ENCODE assay signal across 8 mouse cellular contexts in genomic region chr15:79804352-79805071, GRCm38 (mm10). TPM values are rescaled to one million over a fixed set of nuclear protein-coding genes. Genes with fewer than 3 reads are reported as not detected.
DNase-seq lines count a peak whose midpoint lies in the region; ATAC-seq and TF ChIP-seq lines count a peak whose summit lies in the region.

Gene Nptxr, minus strand, starts transcription at chr15:79804766.

- 0 out of 2 replicates have a peak, but pooled peaks have one; percentile 2 for TF ChIP-seq CTCF in bone marrow, adult 2 months (IDR thresholded peaks at IDR 0.05; ENCODE audit: control insufficient read depth, insufficient read depth, low read length)

- ATAC-seq in forebrain, embryonic 12.5 days (ENCODE audit: low FRiP score), result peak; percentile 83
- peak; percentile 84 for ATAC-seq in hindbrain, embryonic 11.5 days (ENCODE audit: low FRiP score)
- peak; percentile 80 for ATAC-seq in stomach, embryonic 14.5 days (ENCODE audit: insufficient number of reproducible peaks, insufficient read depth, low FRiP score, low read depth)

- under 1% methylated on average over 88 of the region's 91 CpGs for WGBS in bone marrow, adult 2 months
- under 1% methylated on average over 61 of the region's 91 CpGs for WGBS in forebrain, embryonic 12.5 days
- WGBS in hindbrain, embryonic 11.5 days, result under 1% methylated on average over 68 of the region's 91 CpGs
- WGBS in midbrain, embryonic 10.5 days, result 1% methylated on average over 74 of the region's 91 CpGs
- under 1% methylated on average over 69 of the region's 91 CpGs for WGBS in stomach, embryonic 14.5 days

- H3K4me2 ChIP-seq in forebrain, embryonic 12.5 days, result peak within 1 kb of the TSS; percentile 92
- peak within 1 kb of the TSS; percentile 91 for H3K4me2 ChIP-seq in hindbrain, embryonic 11.5 days (replicated peaks; ENCODE audit: low read depth, low read length)
- peak within 1 kb of the TSS; percentile 71 for H3K4me2 ChIP-seq in stomach, embryonic 14.5 days (replicated peaks; ENCODE audit: low read depth, low read length)

- peaks cover 73% of the 10 kb centered on the region for H3K27me3 ChIP-seq in forebrain, embryonic 12.5 days
- H3K27me3 ChIP-seq in hindbrain, embryonic 11.5 days (ENCODE audit: control insufficient read depth, insufficient read depth, low read length), result peaks cover 46% of the 10 kb centered on the region
- peaks cover 90% of the 10 kb centered on the region for H3K27me3 ChIP-seq in midbrain, embryonic 10.5 days (ENCODE audit: low read depth, poor library complexity, severe bottlenecking)
- H3K27me3 ChIP-seq in stomach, embryonic 14.5 days (ENCODE audit: control insufficient read depth, insufficient read depth, low read length), result peaks cover 27% of the 10 kb centered on the region

- no peaks in the 10 kb centered on the region for H3K4me1 ChIP-seq in bone marrow, adult 2 months (ENCODE audit: control insufficient read depth, insufficient read depth, low read length)
- peaks cover 20% of the 10 kb centered on the region for H3K4me1 ChIP-seq in forebrain, embryonic 12.5 days
- peaks cover 2% of the 10 kb centered on the region; the same call in 1 of the 2 replicates for H3K4me1 ChIP-seq in hindbrain, embryonic 11.5 days (replicated peaks; ENCODE audit: control insufficient read depth, insufficient read depth, low read length)
- peaks cover 22% of the 10 kb centered on the region for H3K4me1 ChIP-seq in midbrain, embryonic 10.5 days
- H3K4me1 ChIP-seq in stomach, embryonic 14.5 days (ENCODE audit: control insufficient read depth, insufficient read depth, low read length), result peaks cover 4% of the 10 kb centered on the region; the same call in 1 of the 2 replicates

- no peak for TF ChIP-seq POLR2A in bone marrow, adult 2 months (IDR thresholded peaks at IDR 0.05; ENCODE audit: borderline replicate concordance, control insufficient read depth, low read depth, low read length)

- DNase-seq in adrenal gland, adult (ENCODE audit: inconsistent age in 2 of 2, low spot score in 1 of 2), result peak; percentile 69 to 88
- DNase-seq in adrenal gland, adult 8-10 months, result no peak
- peak; percentile 75 for DNase-seq in hindbrain, embryonic 11.5 days (ENCODE audit: low spot score)
- DNase-seq in left cerebral cortex, postnatal 14 days (ENCODE audit: low spot score in 2 of 2), result peak in 1 of 2 experiments; percentile 76
- peak; percentile 72 for DNase-seq in midbrain, embryonic 10.5 days (ENCODE audit: low spot score)

- no peaks in the 10 kb centered on the region for H3K9me3 ChIP-seq in forebrain, embryonic 12.5 days
- H3K9me3 ChIP-seq in hindbrain, embryonic 11.5 days (ENCODE audit: control insufficient read depth, low read length), result no peaks in the 10 kb centered on the region
- H3K9me3 ChIP-seq in midbrain, embryonic 10.5 days (replicated peaks), result no peaks in the 10 kb centered on the region
- no peaks in the 10 kb centered on the region for H3K9me3 ChIP-seq in stomach, embryonic 14.5 days (ENCODE audit: control insufficient read depth, low read depth, low read length)

- H3K27ac ChIP-seq in bone marrow, adult 2 months (ENCODE audit: control insufficient read depth, insufficient read depth, low read depth, low read length, poor library complexity), result no peak within 1 kb of the TSS; the same call in 1 of the 2 replicates
- peak within 1 kb of the TSS; percentile 58 for H3K27ac ChIP-seq in forebrain, embryonic 12.5 days
- peak within 1 kb of the TSS; percentile 62 for H3K27ac ChIP-seq in hindbrain, embryonic 11.5 days (ENCODE audit: low read depth, low read length)
- H3K27ac ChIP-seq in midbrain, embryonic 10.5 days (replicated peaks), result peak within 1 kb of the TSS; percentile 82
- H3K27ac ChIP-seq in stomach, embryonic 14.5 days (ENCODE audit: low read length), result no peak within 1 kb of the TSS

- no peaks in the 10 kb centered on the region for H3K36me3 ChIP-seq in forebrain, embryonic 12.5 days (replicated peaks)
- no peaks in the 10 kb centered on the region for H3K36me3 ChIP-seq in hindbrain, embryonic 11.5 days (ENCODE audit: control insufficient read depth, insufficient read depth, low read length)
- no peaks in the 10 kb centered on the region for H3K36me3 ChIP-seq in midbrain, embryonic 10.5 days
- no peaks in the 10 kb centered on the region for H3K36me3 ChIP-seq in stomach, embryonic 14.5 days (ENCODE audit: control insufficient read depth, insufficient read depth, low read length)

- peak within 1 kb of the TSS; percentile 69 for H3K9ac ChIP-seq in forebrain, embryonic 12.5 days
- peak within 1 kb of the TSS; percentile 68 for H3K9ac ChIP-seq in hindbrain, embryonic 11.5 days (ENCODE audit: low read depth, low read length)
- H3K9ac ChIP-seq in stomach, embryonic 14.5 days (replicated peaks; ENCODE audit: low read depth, low read length), result peak within 1 kb of the TSS; percentile 11

- H3K4me3 ChIP-seq in bone marrow, adult 2 months (replicated peaks; ENCODE audit: control insufficient read depth, low read depth, low read length), result no peak within 1 kb of the TSS
- H3K4me3 ChIP-seq in forebrain, embryonic 12.5 days (replicated peaks), result peak within 1 kb of the TSS; percentile 64
- H3K4me3 ChIP-seq in hindbrain, embryonic 11.5 days (ENCODE audit: low read depth, low read length), result peak within 1 kb of the TSS; percentile 54
- peak within 1 kb of the TSS; percentile 70 for H3K4me3 ChIP-seq in midbrain, embryonic 10.5 days
- H3K4me3 ChIP-seq in stomach, embryonic 14.5 days (ENCODE audit: low read depth, low read length), result peak within 1 kb of the TSS; percentile 55

- intact Hi-C loops in left cerebral cortex, postnatal 14 days (cut with DNase I), result loop anchor here (5.0 kb wide), 1 partner anchor 47 kb away; no protein-coding TSS in a partner anchor

RNA-seq across cellular contexts. Expression of gene Nptxr, which starts in this region (rescaled TPM):
- total RNA-seq in adrenal gland, adult 8-10 months (2022), result 10 to 100 TPM in 2 of 4 experiments, 1 to 10 TPM in 2; 6.4 to 11.9 (median 9.4) TPM
- polyA plus RNA-seq in bone marrow, adult 2 months (2011; ENCODE audit: insufficient read depth, insufficient read length, low replicate concordance, missing spikeins), result 0.40 and 0.60 TPM in 2 replicates
- polyA plus RNA-seq in forebrain, embryonic 12.5 days (2016; fragmentation: Nextera tagmentation; extraction: Ambion mirVana), result 7.2 and 8.0 TPM in 2 replicates
- 1.5 and 1.7 TPM in 2 replicates for polyA plus RNA-seq in hindbrain, embryonic 11.5 days (2014; fragmentation: Nextera tagmentation; extraction: Ambion mirVana)
- total RNA-seq in left cerebral cortex, postnatal 14 days (2021), result 100 to 1,000 TPM; 693 to 768 TPM
- 2.2 and 3.4 TPM in 2 replicates for polyA plus RNA-seq in midbrain, embryonic 10.5 days (2016; fragmentation: Nextera tagmentation; extraction: Ambion mirVana)
- 2.6 and 2.7 TPM in 2 replicates for polyA plus RNA-seq in stomach, embryonic 14.5 days (2014; fragmentation: Nextera tagmentation; extraction: Ambion mirVana)

Comparison
In these comparisons a context has a peak if more than half of its experiments do, and no peak if none do; other contexts are left out.
1. RNA of gene Nptxr (total RNA-seq): 693 to 768 TPM in left cerebral cortex, postnatal 14 days; 6.4 to 11.9 TPM in adrenal gland, adult 8-10 months; every median in the first group is over 10 times any median in the second.
2. H3K27ac ChIP-seq: peak in forebrain, embryonic 12.5 days (single experiment), hindbrain, embryonic 11.5 days (single experiment) and midbrain, embryonic 10.5 days (single experiment); none in bone marrow, adult 2 months (single experiment) and stomach, embryonic 14.5 days (single experiment).
3. H3K9ac ChIP-seq: peak in every context shown above with its lines; median percentile 69 in forebrain, embryonic 12.5 days; 68 in hindbrain, embryonic 11.5 days; 11 in stomach, embryonic 14.5 days.
4. Peak in every context shown above with its lines, with median percentiles within 50 percentile points of each other: ATAC-seq and H3K4me2 ChIP-seq.